Mouse (Mus musculus): ENCODE data around the gene Fam172a. TPM values are rescaled to one million over a fixed set of nuclear protein-coding genes. Genes with fewer than 3 reads are reported as not detected.
A peak's percentile ranks its signal among the peaks of the same experiment; 100 is the strongest.

Gene Fam172a
- polyA plus RNA-seq, 1 experiment from 2014 or later = 39.8 TPM

DNA sequence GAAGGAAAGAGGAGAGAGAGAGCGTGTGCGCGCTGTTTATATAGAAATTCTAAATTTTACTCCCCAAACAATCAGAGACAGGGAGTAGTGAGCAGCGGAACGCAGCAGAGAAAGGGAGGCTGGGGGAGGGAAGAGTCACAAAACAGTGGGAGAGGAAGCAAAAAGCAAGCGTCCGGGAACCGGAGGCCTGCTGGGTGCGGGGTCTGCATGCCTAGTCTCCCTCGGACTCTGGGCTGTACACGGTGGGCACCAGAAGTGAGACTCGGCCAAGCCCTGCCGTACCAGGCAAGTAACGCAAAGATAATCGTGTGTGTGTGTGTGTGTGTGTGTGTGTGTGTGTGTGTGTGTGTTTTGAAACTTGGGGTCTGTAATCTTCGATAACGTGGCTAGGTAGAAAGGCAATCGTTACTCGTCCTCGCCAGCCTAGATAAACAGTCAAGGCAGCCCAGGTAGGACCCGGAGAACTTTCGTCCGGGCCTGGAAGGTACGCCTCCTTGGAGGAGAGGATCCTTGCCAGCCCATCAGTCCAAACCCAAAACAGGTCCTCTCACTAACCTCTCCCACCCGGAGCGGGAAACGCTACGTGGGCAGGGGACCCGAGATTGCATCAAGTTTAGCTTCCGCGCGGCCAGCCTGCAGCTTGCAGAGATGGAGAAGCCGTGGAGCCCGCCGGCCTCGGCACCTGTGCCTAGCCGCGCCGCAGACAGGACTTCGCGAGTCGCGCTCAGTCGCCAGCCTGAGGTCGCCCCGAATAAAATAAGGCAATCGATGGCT is 500.9 kb downstream of the Fam172a start:
- under 1% methylated on average over 47 of the region's 47 CpGs for WGBS
- peak overlapping the region; percentile 71 for H3K4me3 ChIP-seq
- peaks cover 16% of the 10 kb centered on the region for H3K4me1 ChIP-seq
- H3K27ac ChIP-seq = peak overlapping the region; percentile 73
- H3K4me2 ChIP-seq = peak overlapping the region; percentile 88
- H3K9me3 ChIP-seq = no peaks in the 10 kb centered on the region
- H3K27me3 ChIP-seq = peaks cover 80% of the 10 kb centered on the region
- ATAC-seq (ENCODE audit: insufficient number of reproducible peaks, insufficient read depth, low FRiP score, low TSS enrichment, low read depth) = no peak
- H3K36me3 ChIP-seq = no peaks in the 10 kb centered on the region
- peak overlapping the region; percentile 73 for H3K9ac ChIP-seq

GRCm38 (mm10) chr13:78203348-78204061 is 501.7 kb downstream of the Fam172a start:
- Histone ChIP-seq H3K4me1 (peaks cover 10% of the 10 kb centered on the region), H3K9ac (peak overlapping the region; percentile 73), H3K9me3 (no peaks in the 10 kb centered on the region), H3K4me2 (peak overlapping the region; percentile 88), H3K36me3 (no peaks in the 10 kb centered on the region), H3K4me3 (peak overlapping the region; percentile 71), H3K27ac (peak overlapping the region; percentile 73), H3K27me3 (peaks cover 80% of the 10 kb centered on the region)
- WGBS = under 1% methylated on average over 36 of the region's 37 CpGs
- 0 out of 2 replicates have a peak, but pooled peaks have one; percentile 12 for ATAC-seq (ENCODE audit: insufficient number of reproducible peaks, insufficient read depth, low FRiP score, low TSS enrichment, low read depth)

DNA sequence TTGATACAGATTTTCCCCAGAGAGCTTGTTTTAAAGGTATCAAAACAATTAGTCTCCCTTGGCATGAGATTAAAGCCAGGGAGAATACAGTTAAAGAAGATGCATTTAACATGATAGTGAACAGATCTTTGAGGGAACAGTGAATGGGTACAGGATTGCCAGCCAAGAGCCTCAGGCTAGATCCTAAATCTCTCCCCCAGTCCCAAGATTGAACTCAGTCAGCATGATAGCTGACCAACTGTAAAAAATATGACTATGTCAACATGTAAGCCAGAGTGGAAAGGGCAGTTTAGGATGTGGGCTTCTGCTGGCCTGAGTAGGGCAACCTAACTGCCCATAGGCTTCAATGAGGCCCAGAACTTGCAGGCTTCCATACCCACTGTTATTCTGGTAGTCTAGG is 503.6 kb downstream of the Fam172a start:
- no peak overlapping the region for H3K27ac ChIP-seq
- H3K4me3 ChIP-seq = no peak overlapping the region
- H3K9me3 ChIP-seq = no peaks in the 10 kb centered on the region
- H3K4me2 ChIP-seq = no peak overlapping the region
- H3K9ac ChIP-seq = no peak overlapping the region
- peaks cover 20% of the 10 kb centered on the region for H3K4me1 ChIP-seq
- H3K27me3 ChIP-seq = peaks cover 85% of the 10 kb centered on the region
- ATAC-seq (ENCODE audit: insufficient number of reproducible peaks, insufficient read depth, low FRiP score, low TSS enrichment, low read depth) = no peak
- no peaks in the 10 kb centered on the region for H3K36me3 ChIP-seq

- H3K9ac ChIP-seq = no peak overlapping the region
- no peak for ATAC-seq (ENCODE audit: insufficient number of reproducible peaks, insufficient read depth, low FRiP score, low TSS enrichment, low read depth)
- H3K9me3 ChIP-seq = no peaks in the 10 kb centered on the region
- H3K27ac ChIP-seq = no peak overlapping the region
- peaks cover 94% of the 10 kb centered on the region for H3K27me3 ChIP-seq
- H3K36me3 ChIP-seq = no peaks in the 10 kb centered on the region
- peaks cover 27% of the 10 kb centered on the region for H3K4me1 ChIP-seq
- H3K4me3 ChIP-seq = no peak overlapping the region
- H3K4me2 ChIP-seq = peak overlapping the region; percentile 12; the same call in 1 of the 2 replicates
- 45% methylated on average over 7 of the region's 7 CpGs for WGBS
These were observed 505.1 kb downstream of the Fam172a start for GRCm38 (mm10) chr13:78206891-78207430.

- peaks cover 95% of the 10 kb centered on the region for H3K27me3 ChIP-seq
These were observed 506.2 kb downstream of the Fam172a start for GRCm38 (mm10) chr13:78207796-78208645.

GRCm38 (mm10) chr13:78208689-78209410 is 507.0 kb downstream of the Fam172a start:
- Histone ChIP-seq H3K4me2 (peak overlapping the region; percentile 70), H3K27me3 (peaks cover 94% of the 10 kb centered on the region), H3K27ac (no peak overlapping the region), H3K4me3 (no peak overlapping the region), H3K9ac (no peak overlapping the region), H3K4me1 (peaks cover 20% of the 10 kb centered on the region), H3K9me3 (no peaks in the 10 kb centered on the region), H3K36me3 (no peaks in the 10 kb centered on the region)
- WGBS = 21% methylated on average over 14 of the region's 14 CpGs
- ATAC-seq (ENCODE audit: insufficient number of reproducible peaks, insufficient read depth, low FRiP score, low TSS enrichment, low read depth) = no peak

More at GRCm38 (mm10) chr13:78207796-78208645, 506.2 kb downstream of the Fam172a start:
- H3K36me3 ChIP-seq = no peaks in the 10 kb centered on the region
- H3K27ac ChIP-seq = no peak overlapping the region
- no peak overlapping the region for H3K4me3 ChIP-seq
- peak overlapping the region; percentile 5; the same call in 1 of the 2 replicates for H3K4me2 ChIP-seq
- no peaks in the 10 kb centered on the region for H3K9me3 ChIP-seq
- H3K4me1 ChIP-seq = peaks cover 27% of the 10 kb centered on the region
- no peak for ATAC-seq (ENCODE audit: insufficient number of reproducible peaks, insufficient read depth, low FRiP score, low TSS enrichment, low read depth)
- H3K9ac ChIP-seq = no peak overlapping the region
- 17% methylated on average over 12 of the region's 12 CpGs for WGBS

GRCm38 (mm10) chr13:78209611-78210028 is 507.8 kb downstream of the Fam172a start:
- peak overlapping the region; percentile 70 for H3K4me2 ChIP-seq
- 5% methylated on average over 12 of the region's 12 CpGs for WGBS
- peaks cover 89% of the 10 kb centered on the region for H3K27me3 ChIP-seq
- peaks cover 20% of the 10 kb centered on the region for H3K4me1 ChIP-seq
- no peak for ATAC-seq (ENCODE audit: insufficient number of reproducible peaks, insufficient read depth, low FRiP score, low TSS enrichment, low read depth)
- H3K36me3 ChIP-seq = no peaks in the 10 kb centered on the region
- H3K4me3 ChIP-seq = peak overlapping the region; percentile 36
- no peaks in the 10 kb centered on the region for H3K9me3 ChIP-seq
- no peak overlapping the region for H3K27ac ChIP-seq
- peak overlapping the region; percentile 58 for H3K9ac ChIP-seq

- peak overlapping the region; percentile 58 for H3K9ac ChIP-seq
- H3K27ac ChIP-seq = no peak overlapping the region
- H3K27me3 ChIP-seq = peaks cover 84% of the 10 kb centered on the region
- H3K4me1 ChIP-seq = peaks cover 20% of the 10 kb centered on the region
- no peaks in the 10 kb centered on the region for H3K9me3 ChIP-seq
- no peak for ATAC-seq (ENCODE audit: insufficient number of reproducible peaks, insufficient read depth, low FRiP score, low TSS enrichment, low read depth)
- peak overlapping the region; percentile 36 for H3K4me3 ChIP-seq
- peak overlapping the region; percentile 70 for H3K4me2 ChIP-seq
- WGBS = under 1% methylated on average over 38 of the region's 38 CpGs
- H3K36me3 ChIP-seq = no peaks in the 10 kb centered on the region
These were observed 508.4 kb downstream of the Fam172a start for GRCm38 (mm10) chr13:78210029-78210747.

GRCm38 (mm10) chr13:78210748-78211089 is 508.9 kb downstream of the Fam172a start:
- H3K4me1 ChIP-seq = peaks cover 20% of the 10 kb centered on the region
- H3K9ac ChIP-seq = no peak overlapping the region
- no peaks in the 10 kb centered on the region for H3K36me3 ChIP-seq
- peak overlapping the region; percentile 36 for H3K4me3 ChIP-seq
- WGBS = 11% methylated on average over 13 of the region's 13 CpGs
- peaks cover 79% of the 10 kb centered on the region for H3K27me3 ChIP-seq
- no peak overlapping the region for H3K27ac ChIP-seq
- H3K4me2 ChIP-seq = peak overlapping the region; percentile 70
- no peak for ATAC-seq (ENCODE audit: insufficient number of reproducible peaks, insufficient read depth, low FRiP score, low TSS enrichment, low read depth)
- no peaks in the 10 kb centered on the region for H3K9me3 ChIP-seq
